Mouse (Mus musculus) liver, postnatal 0 days (tissue): ENCODE data around the gene Exoc3l4. TPM values are rescaled to one million over a fixed set of nuclear protein-coding genes. Genes with fewer than 3 reads are reported as not detected.

Experiments used
- ATAC-seq: fragments of 200-750 bp; cut with Nextera tagmentation; 2 replicates; pipeline ENCODE4 v1.8.0; 2017; ENCODE audit warnings: mild to moderate bottlenecking, moderate library complexity
- DNase-seq: peaks from one replicate; pipeline ENCODE4 v3.0.0-alpha.2; 2016
- H3K27ac ChIP-seq: fragments of 300-500 bp; sonication (generic); 2 replicates; pipeline ENCODE4 v1.5.1; 2014; ENCODE audit warnings: antibody characterized with exemption, moderate library complexity, mild to moderate bottlenecking, low read depth
- H3K27me3 ChIP-seq: fragments of 300-500 bp; sonication (generic); 2 replicates; pipeline ENCODE4 v1.6.1; 2014; ENCODE audit warnings: low read length, control low read depth, mixed read lengths; ENCODE audit not compliant: insufficient read depth
- H3K36me3 ChIP-seq: fragments of 300-500 bp; sonication (generic); replicated peaks from 2 replicates; pipeline ENCODE4 v1.6.1; 2014; ENCODE audit warnings: mild to moderate bottlenecking, control low read depth, low read length, moderate library complexity, mixed read lengths; ENCODE audit not compliant: insufficient read depth
- H3K4me1 ChIP-seq: fragments of 300-500 bp; sonication (generic); 2 replicates; pipeline ENCODE4 v1.6.1; 2014; ENCODE audit warnings: antibody characterized with exemption, mild to moderate bottlenecking, control low read depth; ENCODE audit not compliant: insufficient read depth
- H3K4me2 ChIP-seq: fragments of 300-500 bp; sonication (generic); 2 replicates; pipeline ENCODE4 v1.6.1; 2014; ENCODE audit warnings: low read depth, mild to moderate bottlenecking, low read length, moderate library complexity, mixed read lengths
- H3K4me3 ChIP-seq: fragments of 300-500 bp; sonication (generic); 2 replicates; pipeline ENCODE4 v1.5.1; 2014; ENCODE audit warnings: low read depth, low read length
- H3K9ac ChIP-seq: fragments of 300-500 bp; sonication (generic); replicated peaks from 2 replicates; pipeline ENCODE4 v1.6.1; 2014; ENCODE audit warnings: mild to moderate bottlenecking, moderate library complexity
- H3K9me3 ChIP-seq: fragments of 300-500 bp; sonication (generic); 2 replicates; pipeline ENCODE4 v1.6.1; 2016; ENCODE audit warnings: mild to moderate bottlenecking, control low read depth, low read length, mixed read lengths
- CTCF ChIP-seq: sonication (generic); IDR thresholded peaks from 2 replicates; pipeline ENCODE4 v1.5.1; 2016; ENCODE audit warnings: antibody characterized with exemption, low read depth
- EP300 ChIP-seq: IDR thresholded peaks from 2 replicates; pipeline ENCODE4 v1.6.1; 2016; ENCODE audit warnings: antibody characterized with exemption, low read depth, mild to moderate bottlenecking
- WGBS: fragments of 180-500 bp; shearing (Covaris S2); extraction: QIAGEN DNeasy Blood & Tissue Kit; methylation state at CpG from one replicate; pipeline ENCODE4 v1.1.7; 2014; ENCODE audit not compliant: insufficient replicate concordance; 5-methylcytosine and 5-hydroxymethylcytosine counted together
- polyA plus RNA-seq: library from polyadenylated mRNA; unstranded; fragments of >200 nt; fragmentation: Nextera tagmentation; extraction: Ambion mirVana; gene quantifications from 2 replicates; pipeline ENCODE4 v1.2.1, GENCODE M21; 2015

The Exoc3l4 gene
- polyA plus RNA-seq, 1 experiment from 2014 or later: 13.7 TPM

GRCm38 (mm10) chr12:111442309-111443010 lies 25.6 kb downstream of the Exoc3l4 start, which contains the start of gene Tnfaip2:
Gene Tnfaip2, plus strand, starts transcription at chr12:111442469.
- DNase-seq: peak; percentile 93
- Histone ChIP-seq H3K9ac (peak within 1 kb of the TSS; percentile 91), H3K27me3 (no peaks in the 10 kb centered on the region), H3K4me2 (peak within 1 kb of the TSS; percentile 76), H3K36me3 (peaks cover 31% of the 10 kb centered on the region), H3K27ac (peak within 1 kb of the TSS; percentile 98), H3K4me3 (peak within 1 kb of the TSS; percentile 81), H3K9me3 (no peaks in the 10 kb centered on the region), H3K4me1 (peaks cover 62% of the 10 kb centered on the region)
- peak; percentile 69 for ATAC-seq
- TF ChIP-seq CTCF (no peak), EP300 (no peak)
- WGBS: under 1% methylated on average over 48 of the region's 48 CpGs

DNA sequence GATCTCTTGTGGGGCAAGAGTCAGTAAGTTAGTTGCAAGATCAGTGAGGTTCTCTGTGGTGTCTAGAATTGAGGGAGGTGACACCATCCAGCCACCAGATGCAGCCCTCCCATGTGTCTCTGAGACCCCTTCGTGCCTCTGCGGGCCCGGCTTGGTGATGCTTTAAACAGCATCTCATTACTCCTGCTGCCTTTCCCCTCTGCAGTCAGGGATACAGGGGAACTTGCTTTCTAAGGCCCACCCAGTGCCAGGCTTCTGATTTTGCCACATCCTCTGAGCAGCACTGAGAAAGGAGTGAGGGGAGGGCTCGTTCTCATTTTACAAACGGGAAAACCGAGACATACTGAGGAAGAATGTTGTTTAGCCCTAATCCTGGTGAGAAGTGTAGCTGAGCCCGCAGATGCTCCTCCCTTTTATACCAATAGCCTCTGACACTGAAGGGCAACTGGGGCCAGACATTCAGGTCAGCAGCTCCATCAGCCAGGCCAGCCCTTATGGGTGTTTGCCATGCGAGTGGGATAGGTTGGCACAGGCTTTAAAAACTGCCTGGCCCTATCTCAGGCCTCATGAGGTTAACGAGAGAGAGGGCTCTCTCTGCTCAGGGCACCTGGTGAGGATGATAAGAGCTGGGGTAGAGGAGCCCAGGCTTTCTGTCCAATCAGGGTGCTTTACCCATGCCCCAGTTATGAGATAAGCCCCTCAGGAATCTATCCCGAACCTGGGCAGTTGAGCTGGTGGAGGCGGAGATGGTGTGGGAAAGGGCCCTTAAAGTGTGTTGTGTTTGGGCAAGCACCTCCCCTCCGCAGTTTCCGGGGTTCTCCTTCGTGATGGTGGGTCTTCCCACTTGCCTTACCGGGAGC lies 26.4 kb downstream of the Exoc3l4 start:
- H3K27me3 ChIP-seq: no peaks in the 10 kb centered on the region

GRCm38 (mm10) chr12:111443921-111444831 lies 27.4 kb downstream of the Exoc3l4 start:
- H3K36me3 ChIP-seq: peaks cover 48% of the 10 kb centered on the region
- no peak for DNase-seq
- peak; percentile 1; the same call in 1 of the 2 replicates for ATAC-seq
- peak overlapping the region; percentile 91 for H3K9ac ChIP-seq
- H3K9me3 ChIP-seq: no peaks in the 10 kb centered on the region
- H3K4me3 ChIP-seq: peak overlapping the region; percentile 81
- 19% methylated on average over 10 of the region's 10 CpGs for WGBS
- peak overlapping the region; percentile 76 for H3K4me2 ChIP-seq
- H3K4me1 ChIP-seq: peaks cover 51% of the 10 kb centered on the region
- TF ChIP-seq EP300 (no peak), CTCF (no peak)
- peak overlapping the region; percentile 98 for H3K27ac ChIP-seq
- no peaks in the 10 kb centered on the region for H3K27me3 ChIP-seq

More for the DNA sequence above, 26.4 kb downstream of the Exoc3l4 start:
- peak overlapping the region; percentile 98 for H3K27ac ChIP-seq
- WGBS: 16% methylated on average over 15 of the region's 15 CpGs
- H3K36me3 ChIP-seq: peaks cover 38% of the 10 kb centered on the region
- H3K4me3 ChIP-seq: peak overlapping the region; percentile 81
- peak; percentile 99 for TF ChIP-seq EP300
- TF ChIP-seq CTCF: no peak
- peak overlapping the region; percentile 91 for H3K9ac ChIP-seq
- DNase-seq: peak; percentile 77
- H3K9me3 ChIP-seq: no peaks in the 10 kb centered on the region
- H3K4me1 ChIP-seq: peaks cover 55% of the 10 kb centered on the region
- H3K4me2 ChIP-seq: peak overlapping the region; percentile 76
- peak; percentile 88 for ATAC-seq

- Histone ChIP-seq H3K9me3 (no peaks in the 10 kb centered on the region), H3K27ac (no peak overlapping the region; the same call in 1 of the 2 replicates), H3K27me3 (no peaks in the 10 kb centered on the region), H3K4me3 (peak overlapping the region; percentile 81), H3K4me2 (peak overlapping the region; percentile 76), H3K36me3 (peaks cover 59% of the 10 kb centered on the region), H3K9ac (peak overlapping the region; percentile 91), H3K4me1 (peaks cover 52% of the 10 kb centered on the region)
- ATAC-seq (no peak), DNase-seq (no peak)
- WGBS: 25% methylated on average over 51 of the region's 52 CpGs
- no peak for TF ChIP-seq CTCF
- TF ChIP-seq EP300: no peak
Observed at GRCm38 (mm10) chr12:111445161-111445889, 28.5 kb downstream of the Exoc3l4 start.

DNA sequence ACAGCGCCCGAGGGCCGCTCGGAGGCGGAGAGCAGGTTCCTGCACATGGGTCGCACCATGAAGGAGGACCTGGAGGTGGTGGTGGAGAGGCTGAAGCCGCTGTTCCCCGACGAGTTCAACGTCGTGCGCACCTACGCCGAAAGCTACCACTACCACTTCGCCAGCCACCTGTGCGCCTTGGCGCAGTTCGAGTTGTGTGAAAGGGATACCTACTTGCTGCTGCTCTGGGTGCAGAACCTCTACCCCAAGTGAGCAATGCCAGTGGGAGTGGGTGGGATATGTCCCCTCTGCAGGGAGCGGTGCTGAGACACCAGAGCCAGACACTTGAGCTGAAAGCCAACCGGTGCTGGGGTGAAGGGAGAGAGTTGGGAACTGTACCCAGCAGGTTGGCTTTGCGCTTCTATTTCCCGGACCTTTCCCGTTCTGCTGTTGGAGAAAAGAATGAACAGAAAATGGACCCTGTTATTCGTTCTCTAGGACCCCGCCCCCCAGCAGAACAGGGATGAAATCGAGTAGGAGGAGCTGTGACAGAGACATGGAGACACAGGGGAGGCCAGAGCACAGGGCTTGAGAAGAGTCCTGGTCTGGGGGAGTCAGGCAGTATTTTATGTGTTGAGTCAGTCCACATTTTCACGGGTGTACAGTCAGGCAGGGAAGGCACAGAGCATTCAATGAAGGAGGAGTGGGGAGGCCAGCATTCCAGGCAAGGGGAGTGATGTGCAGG lies 29.2 kb downstream of the Exoc3l4 start:
- peaks cover 50% of the 10 kb centered on the region for H3K4me1 ChIP-seq
- ATAC-seq (no peak), DNase-seq (no peak)
- H3K9me3 ChIP-seq: no peaks in the 10 kb centered on the region
- H3K9ac ChIP-seq: peak overlapping the region; percentile 91
- H3K4me3 ChIP-seq: peak overlapping the region; percentile 81
- no peaks in the 10 kb centered on the region for H3K27me3 ChIP-seq
- no peak for TF ChIP-seq EP300
- TF ChIP-seq CTCF: no peak
- peaks cover 66% of the 10 kb centered on the region for H3K36me3 ChIP-seq
- WGBS: 49% methylated on average over 27 of the region's 27 CpGs
- peak overlapping the region; percentile 76 for H3K4me2 ChIP-seq
- H3K27ac ChIP-seq: no peak overlapping the region
